Mouse (Mus musculus): Measurements from ENCODE around the gene Batf. TPM values are rescaled to one million over a fixed set of nuclear protein-coding genes. Genes with fewer than 3 reads are reported as not detected.
A peak's percentile ranks its signal among the peaks of the same experiment; 100 is the strongest.
"Not testable (repeated sequence)": the region's sequence is repeated elsewhere in the genome, so short reads cannot be mapped to it uniquely, and the experiment has no call there.

Gene Batf
- total RNA-seq, 2 experiments from 2014 or later = 0.29 to 0.40 TPM

DNA sequence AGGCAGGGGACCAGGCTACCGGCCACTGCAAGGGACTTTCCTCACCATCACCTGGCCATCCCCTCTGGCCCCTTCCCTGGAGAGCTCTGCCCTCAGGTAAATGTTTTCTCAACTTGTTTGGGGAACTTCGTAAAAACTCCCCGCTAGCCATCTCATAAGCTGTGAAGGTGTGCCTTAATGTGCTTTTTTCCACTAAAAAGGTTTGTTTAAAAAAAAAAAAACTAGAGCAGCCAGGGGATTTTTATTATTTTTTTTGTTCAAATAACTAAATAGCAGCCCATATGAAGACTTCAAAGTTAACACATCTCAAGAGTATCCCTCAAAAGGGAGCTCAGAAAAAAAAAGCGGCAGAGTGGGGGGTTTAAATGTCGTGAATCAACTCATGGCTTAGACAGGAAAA, 7.4 kb upstream of the Batf start:
- intact Hi-C loops (cut with DNase I; ENCODE audit: low total_unique reads) = no loop called here
- DNase-seq = no peak

DNA sequence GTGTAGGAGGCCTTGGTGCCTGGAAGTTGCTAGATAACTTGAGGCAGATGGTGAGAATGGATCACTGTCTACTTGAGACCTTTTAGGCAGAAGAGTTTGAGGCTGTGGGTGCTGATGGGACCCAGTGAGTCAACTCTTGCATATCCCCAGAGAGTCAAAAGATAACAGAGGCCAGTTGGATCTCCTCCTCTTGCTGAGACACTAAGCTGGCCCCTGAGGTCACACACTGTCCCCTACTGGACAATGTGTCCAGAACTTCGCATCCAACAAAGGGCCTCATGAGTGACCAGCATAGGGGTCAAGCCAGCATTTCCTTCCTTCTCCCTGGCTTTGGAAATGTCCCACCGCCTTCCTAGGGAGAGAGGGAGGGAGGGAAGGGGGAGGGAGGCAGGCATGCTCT, 6.7 kb upstream of the Batf start:
- no peak for DNase-seq
- intact Hi-C loops (cut with DNase I; ENCODE audit: low total_unique reads) = no loop called here

- DNase-seq = no peak
- intact Hi-C loops (cut with DNase I; ENCODE audit: low total_unique reads) = no loop called here
These were observed 4.1 kb upstream of the Batf start for GRCm38 (mm10) chr12:85682328-85682727.

DNA sequence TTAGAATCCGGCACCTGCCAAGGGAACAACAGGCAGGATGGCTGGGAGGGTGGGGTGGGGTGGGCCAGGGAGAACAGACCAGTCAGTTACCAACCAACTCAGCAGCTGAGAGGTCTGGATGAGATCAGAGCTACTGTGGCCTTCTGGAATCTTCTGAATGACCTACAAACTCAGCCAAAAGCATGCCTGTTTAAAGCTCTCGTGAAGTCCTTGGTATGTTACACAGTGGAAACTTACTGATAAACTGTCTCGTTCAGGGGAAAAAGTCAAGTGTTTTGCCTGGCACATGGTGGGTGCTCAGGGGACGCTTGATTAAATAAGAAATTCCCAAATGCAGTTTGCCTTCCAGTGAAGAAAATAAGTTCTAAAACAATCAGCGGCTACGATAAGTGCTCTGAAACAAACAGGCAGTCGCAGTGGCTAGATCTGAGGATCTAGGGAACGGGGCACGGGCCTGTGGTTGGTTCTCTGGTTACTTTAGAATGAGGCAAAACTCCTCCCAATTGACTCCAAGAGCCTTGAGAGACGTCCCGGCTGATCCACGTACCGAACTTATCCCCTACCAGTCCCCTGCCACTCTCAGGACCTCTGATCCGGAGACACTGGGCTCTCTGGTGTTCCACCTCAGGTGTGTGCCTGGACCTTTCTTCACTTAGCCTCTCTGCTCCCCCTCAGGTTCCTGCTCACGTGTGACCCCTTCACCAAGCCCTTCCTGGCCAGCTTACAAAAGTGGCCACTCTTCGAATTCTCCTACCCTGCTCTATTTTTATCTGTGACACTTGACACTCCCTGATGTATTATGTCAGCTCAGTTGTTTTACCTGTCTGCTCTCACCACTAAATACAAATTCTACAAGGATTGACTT, 1.8 kb upstream of the Batf start:
- intact Hi-C loops (cut with DNase I; ENCODE audit: low total_unique reads) = no loop called here
- no peak for DNase-seq

DNA sequence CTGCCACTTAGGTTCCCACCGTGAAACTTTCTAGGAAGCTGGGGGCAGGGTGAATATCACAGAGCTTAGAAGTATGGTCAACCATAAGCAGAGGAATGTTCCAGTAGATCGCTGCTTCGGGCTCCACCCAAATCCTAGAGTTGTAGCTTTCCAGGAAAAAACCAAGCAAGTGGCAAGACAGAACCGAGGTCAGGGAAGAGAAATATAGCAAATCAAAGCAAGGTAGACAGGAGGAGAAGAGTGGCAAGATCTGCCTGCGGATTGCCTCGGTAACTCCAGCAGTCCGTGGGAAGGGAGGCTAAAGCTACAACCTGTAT, 706 bp downstream of the Batf start:
- no peak for DNase-seq
- intact Hi-C loops (cut with DNase I; ENCODE audit: low total_unique reads) = loop anchor here (2.0 kb wide), 1 partner anchor 44 kb away; no protein-coding TSS in a partner anchor

GRCm38 (mm10) chr12:85687846-85688245, 1.4 kb downstream of the Batf start:
- intact Hi-C loops (cut with DNase I; ENCODE audit: low total_unique reads) = loop anchor here (2.0 kb wide), 1 partner anchor 43 kb away; no protein-coding TSS in a partner anchor
- DNase-seq = no peak

- no peak for DNase-seq
- intact Hi-C loops (cut with DNase I; ENCODE audit: low total_unique reads) = no loop called here
These were observed 9.3 kb downstream of the Batf start for GRCm38 (mm10) chr12:85695787-85696186.

- intact Hi-C loops (cut with DNase I; ENCODE audit: low total_unique reads) = no loop called here
- DNase-seq = no peak
These were observed 10.0 kb downstream of the Batf start for GRCm38 (mm10) chr12:85696436-85696835.

- intact Hi-C loops (cut with DNase I; ENCODE audit: low total_unique reads) = not testable (repeated sequence)
These were observed 11.7 kb downstream of the Batf start for GRCm38 (mm10) chr12:85698179-85698578.

DNA sequence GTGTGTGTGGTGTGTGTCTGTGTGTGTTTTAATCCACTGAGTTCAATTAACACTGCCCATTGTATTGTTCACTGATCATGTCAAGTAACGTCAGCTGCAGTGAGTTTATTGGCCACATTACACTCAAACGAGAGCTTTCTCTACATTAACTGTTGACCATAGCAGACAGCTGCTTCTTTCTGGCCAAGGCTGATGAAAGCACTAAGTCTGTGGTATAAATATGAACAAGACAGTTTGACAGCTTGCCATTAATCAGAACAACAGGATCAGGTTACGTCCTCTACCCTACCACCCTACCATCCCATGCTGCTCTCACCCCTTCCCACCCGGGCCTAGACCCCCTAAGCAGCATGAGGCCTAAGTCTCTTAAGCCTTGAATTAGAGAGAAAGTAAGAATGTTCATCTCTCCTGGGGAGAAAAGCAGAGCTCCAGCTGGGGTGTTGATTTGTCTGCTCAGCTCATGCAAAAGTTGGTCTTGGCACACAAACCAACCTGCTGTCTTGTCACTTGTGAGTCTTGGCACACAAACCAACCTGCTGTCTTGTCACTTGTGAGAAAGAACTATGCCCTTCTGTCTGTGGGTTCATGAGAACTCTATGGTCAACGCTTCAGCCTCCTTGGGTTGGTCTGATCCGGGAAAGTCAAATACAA, 13.8 kb downstream of the Batf start:
- DNase-seq = no peak
- intact Hi-C loops (cut with DNase I; ENCODE audit: low total_unique reads) = no loop called here

More at GRCm38 (mm10) chr12:85698179-85698578, 11.7 kb downstream of the Batf start:
- DNase-seq = not testable (repeated sequence)

DNA sequence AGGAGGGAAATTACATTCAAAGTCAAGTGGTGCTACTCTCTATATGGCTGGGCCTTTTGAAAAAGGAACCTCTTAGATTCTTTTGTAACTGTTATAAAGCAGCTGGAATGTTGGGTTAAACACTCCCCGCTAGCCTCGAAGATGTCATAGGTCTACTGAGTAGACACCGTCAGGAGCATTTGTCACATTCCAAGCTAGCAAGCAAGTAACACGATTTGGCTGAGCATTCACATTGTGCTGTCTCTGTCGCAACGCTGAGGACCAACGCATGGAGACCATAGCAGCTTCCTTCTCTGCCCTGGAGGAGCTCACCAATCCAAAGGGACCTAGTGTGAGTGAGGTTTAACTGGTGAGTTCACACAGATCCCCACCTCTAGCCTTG, 14.4 kb downstream of the Batf start:
- intact Hi-C loops (cut with DNase I; ENCODE audit: low total_unique reads) = no loop called here
- no peak for DNase-seq

DNA sequence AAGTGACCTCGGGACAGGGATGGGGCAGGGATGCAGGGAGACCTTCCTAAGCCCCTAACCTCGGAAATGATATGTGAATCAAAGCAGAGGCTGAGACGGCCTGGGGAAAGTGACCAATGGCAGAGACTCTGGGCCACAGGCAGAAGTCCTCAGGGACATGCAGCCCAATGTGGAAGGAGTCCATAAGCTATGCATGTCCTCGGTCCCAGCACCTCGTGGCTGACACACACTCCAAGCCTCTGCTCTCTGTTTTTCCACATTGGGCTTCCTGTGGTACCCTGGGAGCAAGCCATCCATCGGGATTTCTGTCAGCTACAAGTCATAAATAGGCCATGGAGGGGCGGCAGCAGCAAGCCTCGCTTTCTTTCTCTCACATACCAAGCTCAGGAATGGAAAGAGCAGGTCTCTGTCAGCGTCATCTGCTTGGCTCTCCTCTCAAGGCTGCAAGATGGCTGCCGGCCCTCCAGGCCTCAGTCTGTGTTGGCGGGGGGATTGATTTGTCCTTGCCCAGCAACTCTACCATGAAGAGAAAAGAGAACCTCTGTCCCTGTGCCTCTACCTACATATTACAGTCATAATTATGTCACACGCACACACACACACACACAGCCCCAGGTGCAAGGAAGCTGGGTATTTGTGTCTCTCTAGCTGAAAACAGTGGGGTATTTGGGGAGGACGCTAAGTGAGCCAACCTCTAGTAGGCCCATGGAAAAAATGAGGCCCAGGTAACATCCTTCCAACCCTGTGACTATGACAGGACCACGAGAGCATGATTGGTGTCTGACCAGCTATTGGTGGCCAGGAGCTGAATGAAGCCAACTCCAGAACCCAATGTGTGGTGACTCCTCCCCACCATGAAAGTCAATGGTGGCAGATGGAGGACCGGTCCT, 15.9 kb downstream of the Batf start:
- DNase-seq = no peak
- intact Hi-C loops (cut with DNase I; ENCODE audit: low total_unique reads) = no loop called here

DNA sequence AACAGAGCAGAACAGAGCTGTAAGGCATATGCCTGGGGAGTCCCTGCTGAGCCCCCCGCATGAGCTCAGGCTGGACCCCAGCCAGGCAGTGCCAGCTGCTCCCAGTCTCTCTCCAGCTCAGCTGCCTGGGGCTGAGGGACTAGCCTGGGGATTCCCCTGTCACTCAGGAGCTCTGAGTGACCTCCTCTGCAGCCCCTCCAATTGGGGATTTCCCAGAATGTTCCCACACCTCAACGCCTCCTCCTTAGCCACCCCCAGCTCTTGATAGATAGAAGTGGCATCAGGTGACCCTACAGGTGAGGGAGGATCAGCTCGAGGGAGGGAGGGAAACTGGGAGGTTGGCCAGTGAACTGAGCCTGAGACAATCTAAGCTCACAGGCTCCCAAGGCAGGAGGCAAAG, 17.0 kb downstream of the Batf start:
- no peak for DNase-seq
- intact Hi-C loops (cut with DNase I; ENCODE audit: low total_unique reads) = no loop called here

DNA sequence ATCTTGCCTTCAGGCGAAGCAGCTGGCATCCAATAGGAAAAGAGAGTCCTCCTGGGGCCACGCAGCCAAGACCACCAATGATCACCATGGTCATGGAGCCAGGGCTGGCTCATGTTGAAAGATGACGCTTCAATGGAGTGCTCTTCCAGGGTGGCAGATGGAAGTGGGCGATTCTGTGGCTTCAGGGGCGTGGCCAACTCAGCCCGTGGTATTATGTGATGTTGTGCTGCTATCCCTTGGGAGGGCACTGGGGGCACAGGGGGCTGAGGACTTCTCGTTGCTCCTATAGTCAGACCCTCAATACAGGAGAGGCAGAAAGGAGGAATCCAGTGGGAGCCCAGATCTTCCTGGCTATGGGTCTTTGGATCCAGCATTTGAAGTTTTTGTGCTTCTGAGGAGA, 18.1 kb downstream of the Batf start:
- DNase-seq = no peak
- intact Hi-C loops (cut with DNase I; ENCODE audit: low total_unique reads) = no loop called here

DNA sequence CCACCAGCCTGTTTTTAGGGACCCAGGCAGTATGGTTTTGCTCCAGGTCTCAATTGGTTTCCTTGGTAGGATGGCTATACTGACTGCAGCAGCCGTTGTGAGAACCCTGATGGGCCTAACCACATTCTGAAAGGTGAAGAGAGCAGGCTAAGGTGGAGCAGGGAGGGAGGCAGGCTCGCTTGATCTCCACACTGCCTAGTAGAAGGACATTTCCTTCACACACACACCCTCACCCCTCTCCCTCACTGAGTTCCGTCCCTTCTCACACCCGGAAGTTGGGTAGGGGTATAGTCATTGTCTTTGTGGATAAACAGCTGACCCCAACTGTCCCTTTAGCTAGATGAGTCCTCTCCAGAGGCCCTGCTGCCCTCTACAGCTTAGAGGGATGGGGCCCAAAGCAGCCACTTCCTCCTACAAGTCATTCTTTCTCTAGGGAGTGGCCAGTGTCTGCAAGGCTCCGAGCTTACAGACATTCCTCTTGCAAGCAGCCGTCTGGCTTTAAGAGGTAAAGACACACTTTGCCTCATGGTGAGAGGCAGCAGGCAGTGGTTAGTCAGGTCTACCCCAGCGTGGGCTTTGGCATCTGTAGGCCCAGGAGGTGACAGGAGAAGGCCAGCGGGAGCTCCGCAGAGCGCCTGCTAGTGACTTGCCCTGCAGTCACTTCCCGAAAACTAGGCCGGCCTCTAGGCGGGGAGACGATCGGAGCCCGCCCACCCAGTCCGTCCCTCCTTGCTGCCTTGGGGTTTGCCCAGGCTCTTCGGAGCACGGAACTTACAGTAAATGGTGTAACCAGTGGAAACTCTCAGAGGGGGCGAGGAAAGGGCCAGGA, 18.7 kb downstream of the Batf start:
- intact Hi-C loops (cut with DNase I; ENCODE audit: low total_unique reads) = no loop called here
- peak; percentile 84 for DNase-seq

GRCm38 (mm10) chr12:85705831-85706530, 19.5 kb downstream of the Batf start:
- intact Hi-C loops (cut with DNase I; ENCODE audit: low total_unique reads) = no loop called here
- DNase-seq = no peak

DNA sequence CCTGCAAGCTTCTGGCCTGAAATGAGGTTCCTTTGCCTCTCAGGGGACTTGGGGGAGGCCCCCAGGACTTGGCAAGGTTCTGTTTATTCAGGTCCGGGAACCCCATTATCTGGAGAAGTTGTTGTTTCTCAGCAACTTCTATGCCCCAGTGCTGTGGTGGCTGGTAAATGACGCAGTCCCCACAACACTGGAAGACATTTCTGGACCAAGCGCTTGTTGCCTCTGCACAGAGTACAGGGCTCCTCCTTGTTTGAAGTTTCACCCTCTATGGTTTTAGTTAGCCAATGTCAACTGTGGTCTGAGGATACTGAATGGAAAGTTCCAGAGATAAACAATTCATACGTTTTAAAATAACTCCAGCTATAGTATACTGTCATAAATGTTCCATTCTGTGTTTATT, 20.4 kb downstream of the Batf start:
- no peak for DNase-seq
- intact Hi-C loops (cut with DNase I; ENCODE audit: low total_unique reads) = no loop called here

DNA sequence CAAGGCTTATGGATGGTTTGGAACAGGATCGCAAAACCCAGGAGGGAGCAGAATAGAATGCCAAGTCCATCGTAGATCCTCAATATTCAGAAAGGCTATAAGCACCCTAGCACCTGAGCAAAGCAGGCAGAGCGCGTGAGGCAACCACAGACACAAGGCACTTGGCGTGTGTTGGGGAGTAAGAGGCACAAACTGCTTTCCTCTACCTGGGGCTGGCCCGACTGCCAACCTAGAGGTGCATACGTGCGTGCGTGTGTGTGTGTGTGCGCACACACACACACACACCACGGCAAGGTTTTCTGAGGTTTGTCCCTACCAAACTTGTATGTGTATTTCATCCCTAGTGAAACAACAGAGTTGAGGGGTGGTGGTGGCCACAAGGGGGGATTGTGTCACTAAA, 20.9 kb downstream of the Batf start:
- no peak for DNase-seq
- intact Hi-C loops (cut with DNase I; ENCODE audit: low total_unique reads) = no loop called here

DNA sequence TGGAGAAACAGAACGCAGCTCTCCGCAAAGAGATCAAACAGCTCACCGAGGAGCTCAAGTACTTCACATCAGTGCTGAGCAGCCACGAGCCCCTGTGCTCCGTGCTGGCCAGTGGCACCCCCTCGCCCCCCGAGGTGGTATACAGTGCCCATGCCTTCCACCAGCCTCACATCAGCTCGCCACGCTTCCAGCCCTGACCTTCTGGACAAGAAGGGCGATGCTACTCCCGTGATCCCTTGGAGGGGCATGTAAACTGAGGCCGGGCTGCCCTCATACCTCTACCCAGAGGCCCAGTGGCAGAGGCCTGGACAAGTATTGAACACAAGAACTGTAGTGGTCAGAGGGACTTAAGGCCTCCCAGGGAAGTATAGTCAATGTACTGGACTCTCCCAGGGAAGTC, 22.1 kb downstream of the Batf start:
- DNase-seq = no peak
- intact Hi-C loops (cut with DNase I; ENCODE audit: low total_unique reads) = no loop called here

Measured in gastrocnemius, postnatal 14 days (tissue).